Mouse (Mus musculus): ENCODE measurements around the gene Fau. TPM values are rescaled to one million over a fixed set of nuclear protein-coding genes. Genes with fewer than 3 reads are reported as not detected.
A peak's percentile ranks its signal among the peaks of the same experiment; 100 is the strongest.

Gene Fau
- polyA plus RNA-seq, 1 experiment from 2014 or later: 773 TPM

- ATAC-seq (replicated peaks; ENCODE audit: insufficient number of reproducible peaks, low FRiP score, low TSS enrichment, low read depth): peak; percentile 84
- WGBS: under 1% methylated on average over 58 of the region's 58 CpGs
- peaks cover 6% of the 10 kb centered on the region for H3K36me3 ChIP-seq (replicated peaks; ENCODE audit: control insufficient read depth, insufficient read depth, low read depth, low read length)
Observed at GRCm38 (mm10) chr19:6084478-6085248, 27.0 kb downstream of the Fau start, which contains the start of the genes Zfpl1 and Cdca5. Gene Zfpl1, minus strand, starts transcription at chr19:6084956. Gene Cdca5, plus strand, starts transcription at chr19:6084983.

GRCm38 (mm10) chr19:6085417-6085879 is 27.8 kb downstream of the Fau start:
- H3K27ac ChIP-seq (replicated peaks; ENCODE audit: low read depth, low read length): no peak overlapping the region
- DNase-seq (ENCODE audit: low spot score): peak; percentile 81
- H3K36me3 ChIP-seq (replicated peaks; ENCODE audit: control insufficient read depth, insufficient read depth, low read depth, low read length): peaks cover 6% of the 10 kb centered on the region
- H3K4me3 ChIP-seq (ENCODE audit: low read depth, low read length): peak overlapping the region; percentile 77
- no peaks in the 10 kb centered on the region for H3K4me1 ChIP-seq (ENCODE audit: control insufficient read depth, insufficient read depth, low read length)
- peak overlapping the region; percentile 80 for H3K4me2 ChIP-seq (ENCODE audit: low read depth, low read length)
- no peaks in the 10 kb centered on the region for H3K27me3 ChIP-seq (ENCODE audit: control insufficient read depth, insufficient read depth, low read length)
- ATAC-seq (replicated peaks; ENCODE audit: insufficient number of reproducible peaks, low FRiP score, low TSS enrichment, low read depth): peak; percentile 25; the same call in 1 of the 2 replicates
- WGBS: under 1% methylated on average over 17 of the region's 17 CpGs
- no peaks in the 10 kb centered on the region for H3K9me3 ChIP-seq (replicated peaks; ENCODE audit: control insufficient read depth, low read length)
- peak overlapping the region; percentile 74 for H3K9ac ChIP-seq (replicated peaks; ENCODE audit: low read length)

More at GRCm38 (mm10) chr19:6084478-6085248, 27.0 kb downstream of the Fau start, which contains the start of the genes Zfpl1 and Cdca5:
- H3K4me2 ChIP-seq (ENCODE audit: low read depth, low read length): peak within 1 kb of the TSS; percentile 80
- peak within 1 kb of the TSS; percentile 77 for H3K4me3 ChIP-seq (ENCODE audit: low read depth, low read length)
- peak within 1 kb of the TSS; percentile 74 for H3K9ac ChIP-seq (replicated peaks; ENCODE audit: low read length)
- H3K27me3 ChIP-seq (ENCODE audit: control insufficient read depth, insufficient read depth, low read length): no peaks in the 10 kb centered on the region
- DNase-seq (ENCODE audit: low spot score): peak; percentile 99
- no peaks in the 10 kb centered on the region for H3K4me1 ChIP-seq (ENCODE audit: control insufficient read depth, insufficient read depth, low read length)
- no peak within 1 kb of the TSS for H3K27ac ChIP-seq (replicated peaks; ENCODE audit: low read depth, low read length)
- no peaks in the 10 kb centered on the region for H3K9me3 ChIP-seq (replicated peaks; ENCODE audit: control insufficient read depth, low read length)

GRCm38 (mm10) chr19:6088841-6089240 is 31.2 kb downstream of the Fau start:
- peaks cover 3% of the 10 kb centered on the region for H3K36me3 ChIP-seq (replicated peaks; ENCODE audit: control insufficient read depth, insufficient read depth, low read depth, low read length)
- H3K4me1 ChIP-seq (ENCODE audit: control insufficient read depth, insufficient read depth, low read length): no peaks in the 10 kb centered on the region
- no peaks in the 10 kb centered on the region for H3K9me3 ChIP-seq (replicated peaks; ENCODE audit: control insufficient read depth, low read length)
- DNase-seq (ENCODE audit: low spot score) (no peak), ATAC-seq (replicated peaks; ENCODE audit: insufficient number of reproducible peaks, low FRiP score, low TSS enrichment, low read depth) (no peak)
- H3K4me3 ChIP-seq (ENCODE audit: low read depth, low read length): no peak overlapping the region
- no peaks in the 10 kb centered on the region for H3K27me3 ChIP-seq (ENCODE audit: control insufficient read depth, insufficient read depth, low read length)
- no peak overlapping the region for H3K9ac ChIP-seq (replicated peaks; ENCODE audit: low read length)
- no peak overlapping the region for H3K4me2 ChIP-seq (ENCODE audit: low read depth, low read length)
- no peak overlapping the region for H3K27ac ChIP-seq (replicated peaks; ENCODE audit: low read depth, low read length)
- WGBS: 93% methylated on average over 13 of the region's 13 CpGs

- Histone ChIP-seq H3K9ac (replicated peaks; ENCODE audit: low read length) (no peak within 1 kb of the TSS), H3K27me3 (ENCODE audit: control insufficient read depth, insufficient read depth, low read length) (no peaks in the 10 kb centered on the region), H3K4me1 (ENCODE audit: control insufficient read depth, insufficient read depth, low read length) (no peaks in the 10 kb centered on the region), H3K4me2 (ENCODE audit: low read depth, low read length) (no peak within 1 kb of the TSS), H3K4me3 (ENCODE audit: low read depth, low read length) (no peak within 1 kb of the TSS), H3K9me3 (replicated peaks; ENCODE audit: control insufficient read depth, low read length) (no peaks in the 10 kb centered on the region), H3K27ac (replicated peaks; ENCODE audit: low read depth, low read length) (no peak within 1 kb of the TSS), H3K36me3 (replicated peaks; ENCODE audit: control insufficient read depth, insufficient read depth, low read depth, low read length) (peaks cover 2% of the 10 kb centered on the region)
- DNase-seq (ENCODE audit: low spot score): no peak
- ATAC-seq (replicated peaks; ENCODE audit: insufficient number of reproducible peaks, low FRiP score, low TSS enrichment, low read depth): no peak
- 92% methylated on average over 7 of the region's 7 CpGs for WGBS
Observed at GRCm38 (mm10) chr19:6094119-6094518, 36.5 kb downstream of the Fau start, which contains the start of gene AC131692.1. Gene AC131692.1, plus strand, starts transcription at chr19:6094419.

- 88% methylated on average over 3 of the region's 3 CpGs for WGBS
- peaks cover 2% of the 10 kb centered on the region for H3K36me3 ChIP-seq (replicated peaks; ENCODE audit: control insufficient read depth, insufficient read depth, low read depth, low read length)
- ATAC-seq (replicated peaks; ENCODE audit: insufficient number of reproducible peaks, low FRiP score, low TSS enrichment, low read depth): no peak
Observed at GRCm38 (mm10) chr19:6097847-6098246, 40.2 kb downstream of the Fau start.

GRCm38 (mm10) chr19:6101186-6101585 is 43.5 kb downstream of the Fau start:
- 21% methylated on average over 6 of the region's 6 CpGs for WGBS
- Histone ChIP-seq H3K9ac (replicated peaks; ENCODE audit: low read length) (no peak overlapping the region), H3K9me3 (replicated peaks; ENCODE audit: control insufficient read depth, low read length) (no peaks in the 10 kb centered on the region), H3K27me3 (ENCODE audit: control insufficient read depth, insufficient read depth, low read length) (no peaks in the 10 kb centered on the region), H3K4me3 (ENCODE audit: low read depth, low read length) (no peak overlapping the region), H3K36me3 (replicated peaks; ENCODE audit: control insufficient read depth, insufficient read depth, low read depth, low read length) (no peaks in the 10 kb centered on the region), H3K4me2 (ENCODE audit: low read depth, low read length) (no peak overlapping the region), H3K4me1 (ENCODE audit: control insufficient read depth, insufficient read depth, low read length) (no peaks in the 10 kb centered on the region), H3K27ac (replicated peaks; ENCODE audit: low read depth, low read length) (no peak overlapping the region)
- DNase-seq (ENCODE audit: low spot score): peak; percentile 56
- no peak for ATAC-seq (replicated peaks; ENCODE audit: insufficient number of reproducible peaks, low FRiP score, low TSS enrichment, low read depth)

More at GRCm38 (mm10) chr19:6097847-6098246, 40.2 kb downstream of the Fau start:
- Histone ChIP-seq H3K9me3 (replicated peaks; ENCODE audit: control insufficient read depth, low read length) (no peaks in the 10 kb centered on the region), H3K27ac (replicated peaks; ENCODE audit: low read depth, low read length) (no peak overlapping the region), H3K4me1 (ENCODE audit: control insufficient read depth, insufficient read depth, low read length) (no peaks in the 10 kb centered on the region), H3K4me3 (ENCODE audit: low read depth, low read length) (no peak overlapping the region), H3K4me2 (ENCODE audit: low read depth, low read length) (no peak overlapping the region), H3K27me3 (ENCODE audit: control insufficient read depth, insufficient read depth, low read length) (no peaks in the 10 kb centered on the region), H3K9ac (replicated peaks; ENCODE audit: low read length) (no peak overlapping the region)
- DNase-seq (ENCODE audit: low spot score): no peak

GRCm38 (mm10) chr19:6102169-6102853 is 44.7 kb downstream of the Fau start:
- H3K27me3 ChIP-seq (ENCODE audit: control insufficient read depth, insufficient read depth, low read length): no peaks in the 10 kb centered on the region
- no peak overlapping the region for H3K9ac ChIP-seq (replicated peaks; ENCODE audit: low read length)
- no peaks in the 10 kb centered on the region for H3K9me3 ChIP-seq (replicated peaks; ENCODE audit: control insufficient read depth, low read length)
- no peak for ATAC-seq (replicated peaks; ENCODE audit: insufficient number of reproducible peaks, low FRiP score, low TSS enrichment, low read depth)
- DNase-seq (ENCODE audit: low spot score): no peak
- H3K36me3 ChIP-seq (replicated peaks; ENCODE audit: control insufficient read depth, insufficient read depth, low read depth, low read length): no peaks in the 10 kb centered on the region
- no peak overlapping the region for H3K4me3 ChIP-seq (ENCODE audit: low read depth, low read length)
- WGBS: 78% methylated on average over 6 of the region's 6 CpGs
- H3K4me1 ChIP-seq (ENCODE audit: control insufficient read depth, insufficient read depth, low read length): no peaks in the 10 kb centered on the region
- no peak overlapping the region for H3K4me2 ChIP-seq (ENCODE audit: low read depth, low read length)
- H3K27ac ChIP-seq (replicated peaks; ENCODE audit: low read depth, low read length): no peak overlapping the region

- Histone ChIP-seq H3K36me3 (replicated peaks; ENCODE audit: control insufficient read depth, insufficient read depth, low read depth, low read length) (no peaks in the 10 kb centered on the region), H3K4me2 (ENCODE audit: low read depth, low read length) (no peak overlapping the region), H3K4me1 (ENCODE audit: control insufficient read depth, insufficient read depth, low read length) (no peaks in the 10 kb centered on the region), H3K27ac (replicated peaks; ENCODE audit: low read depth, low read length) (no peak overlapping the region), H3K4me3 (ENCODE audit: low read depth, low read length) (no peak overlapping the region), H3K9ac (replicated peaks; ENCODE audit: low read length) (no peak overlapping the region), H3K27me3 (ENCODE audit: control insufficient read depth, insufficient read depth, low read length) (no peaks in the 10 kb centered on the region), H3K9me3 (replicated peaks; ENCODE audit: control insufficient read depth, low read length) (no peaks in the 10 kb centered on the region)
- no peak for ATAC-seq (replicated peaks; ENCODE audit: insufficient number of reproducible peaks, low FRiP score, low TSS enrichment, low read depth)
- DNase-seq (ENCODE audit: low spot score): no peak
- WGBS: 72% methylated on average over 4 of the region's 4 CpGs
Observed at GRCm38 (mm10) chr19:6104476-6104875, 46.8 kb downstream of the Fau start.

Data from embryonic facial prominence, embryonic 11.5 days (tissue).